Mouse (Mus musculus) adipocyte (in vitro differentiated cells): ENCODE results near the gene Krt77.

Experiments
- DNase-seq: peaks from one replicate; pipeline ENCODE4 v3.0.0-alpha.2; 2016; ENCODE audit warnings: low spot score

The Krt77 gene

GRCm38 (mm10) chr15:101869431-101869830, at the start of gene Krt77:
Gene Krt77 (minus strand): TSS chr15:101869705.
- no peak for DNase-seq

GRCm38 (mm10) chr15:101916072-101916471, 46.6 kb upstream of the Krt77 start:
- no peak for DNase-seq

GRCm38 (mm10) chr15:101904849-101905248, 35.3 kb upstream of the Krt77 start:
- DNase-seq, result no peak

GRCm38 (mm10) chr15:101902171-101903149, 33.0 kb upstream of the Krt77 start:
- DNase-seq, result peak; percentile 27

- DNase-seq, result no peak
Measured at GRCm38 (mm10) chr15:101895216-101895615, 25.7 kb upstream of the Krt77 start.

GRCm38 (mm10) chr15:101892820-101893219, 23.3 kb upstream of the Krt77 start, which contains the start of gene Krt76:
Gene Krt76 (minus strand): TSS chr15:101892920.
- no peak for DNase-seq

- DNase-seq, result no peak
Measured at GRCm38 (mm10) chr15:101879776-101880175, 10.3 kb upstream of the Krt77 start.

- DNase-seq, result peak; percentile 7
Measured at GRCm38 (mm10) chr15:101878041-101878440, 8.5 kb upstream of the Krt77 start.

- DNase-seq, result no peak
Measured at GRCm38 (mm10) chr15:101874383-101874782, 4.9 kb upstream of the Krt77 start.

GRCm38 (mm10) chr15:101873231-101873630, 3.7 kb upstream of the Krt77 start:
- no peak for DNase-seq

- no peak for DNase-seq
Measured at GRCm38 (mm10) chr15:101866754-101867153, 2.8 kb downstream of the Krt77 start.

GRCm38 (mm10) chr15:101860421-101861130, 8.9 kb downstream of the Krt77 start:
- no peak for DNase-seq

GRCm38 (mm10) chr15:101859735-101860170, 9.8 kb downstream of the Krt77 start:
- DNase-seq, result no peak

- no peak for DNase-seq
Measured at GRCm38 (mm10) chr15:101858673-101859425, 10.7 kb downstream of the Krt77 start.

- DNase-seq, result no peak
Measured at GRCm38 (mm10) chr15:101856696-101857095, 12.8 kb downstream of the Krt77 start.

GRCm38 (mm10) chr15:101855732-101856131, 13.8 kb downstream of the Krt77 start:
- no peak for DNase-seq

GRCm38 (mm10) chr15:101854294-101854693, 15.2 kb downstream of the Krt77 start:
- DNase-seq, result no peak

GRCm38 (mm10) chr15:101852571-101852970, 16.9 kb downstream of the Krt77 start:
- DNase-seq, result no peak

- DNase-seq, result no peak
Measured at GRCm38 (mm10) chr15:101850694-101851093, 18.8 kb downstream of the Krt77 start, which contains the start of gene Krt1. Gene Krt1 (minus strand): TSS chr15:101850794.

- no peak for DNase-seq
Measured at GRCm38 (mm10) chr15:101845971-101846403, 23.5 kb downstream of the Krt77 start.

GRCm38 (mm10) chr15:101843192-101843591, 26.3 kb downstream of the Krt77 start:
- no peak for DNase-seq

- no peak for DNase-seq
Measured at GRCm38 (mm10) chr15:101834784-101835328, 34.6 kb downstream of the Krt77 start.
